Mouse (Mus musculus) layer of hippocampus, adult 18-20 months (tissue): ENCODE measurements around the gene Cdkn3. TPM values are rescaled to one million over a fixed set of nuclear protein-coding genes. Genes with fewer than 3 reads are reported as not detected.
A peak's percentile ranks its signal among the peaks of the same experiment; 100 is the strongest.
"Not testable (repeated sequence)": the region's sequence is repeated elsewhere in the genome, so short reads cannot be mapped to it uniquely, and the experiment has no call there.

ENCODE experiments used
- DNase-seq, 2 experiments: peaks; one replicate each; pipeline ENCODE4 v3.0.0; 2022; ENCODE audit warnings: low spot score in 2 of 2
- long read RNA-seq: library from polyadenylated mRNA; stranded (forward); transcript quantifications from one replicate; pipeline ENCODE4 v2.0.0, GENCODE M21; 2021
- total RNA-seq, 2 experiments: library from RNA; stranded (reverse); gene quantifications; 2 replicates each; pipeline ENCODE4 v1.2.3; 2021

Gene Cdkn3
- not detected for total RNA-seq
- long read RNA-seq, partial matches to known transcripts = 0 of 2 reads
- long read RNA-seq, other reads (novel, unspliced or antisense) = 2 of 2 reads

DNA sequence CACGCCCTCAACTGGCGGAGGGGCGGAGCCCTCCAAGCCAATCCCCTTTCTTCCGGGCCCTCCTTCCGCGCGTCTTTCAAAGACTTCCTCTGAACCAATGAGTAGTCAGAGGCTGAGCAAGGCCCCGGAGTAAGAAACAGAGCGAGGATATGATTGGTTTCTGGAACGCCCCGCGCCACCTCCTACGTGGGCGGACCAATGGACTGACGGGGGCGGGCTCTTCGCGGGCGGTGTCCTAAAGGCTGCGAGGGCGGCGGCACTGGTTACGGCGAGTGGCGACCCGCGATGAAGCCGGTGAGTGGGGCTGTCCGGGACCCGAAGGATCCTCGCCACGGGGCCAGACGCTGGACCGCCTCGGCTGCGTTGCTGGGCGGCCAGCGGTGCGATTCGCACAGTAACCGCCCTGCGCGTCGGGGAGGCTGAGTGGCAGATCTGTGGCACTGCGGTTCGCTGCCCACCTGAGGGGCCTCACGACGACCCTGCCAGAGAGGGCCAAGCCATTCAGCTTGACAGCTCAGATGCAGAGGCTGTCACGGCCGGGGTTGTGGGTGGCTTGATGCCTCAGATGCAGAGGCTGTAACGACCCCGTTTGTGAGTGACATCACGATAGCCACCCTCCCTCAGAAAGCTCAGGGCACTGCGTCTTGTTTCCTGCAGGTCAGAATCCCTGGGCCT lies at the start of gene Cdkn3:
Gene Cdkn3 (plus strand): TSS at position 187 of the 675 bp plus-strand sequence.
- peak; percentile 71 to 86 for DNase-seq

DNA sequence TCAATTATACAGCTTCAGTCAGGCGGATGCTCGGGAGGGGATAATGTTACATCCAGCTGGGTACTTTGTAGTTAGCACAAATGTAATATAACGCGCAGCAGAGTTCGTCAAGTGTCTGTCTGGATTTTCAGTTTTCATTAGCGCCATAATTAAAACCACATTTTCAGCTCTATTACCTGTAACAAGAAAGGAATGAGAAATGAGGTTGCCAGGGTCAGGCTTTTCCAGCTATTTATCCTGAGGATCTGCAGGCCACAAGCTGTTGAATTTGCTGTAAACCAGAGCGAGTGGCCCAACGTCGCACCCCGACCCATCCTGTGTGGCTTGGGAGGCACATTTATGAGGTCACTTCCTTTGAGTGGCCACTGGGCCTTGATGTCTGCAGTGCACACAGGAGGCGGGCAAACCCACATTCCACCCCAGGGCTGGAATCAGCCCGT lies 41.8 kb upstream of the Cdkn3 start:
- no peak for DNase-seq

DNA sequence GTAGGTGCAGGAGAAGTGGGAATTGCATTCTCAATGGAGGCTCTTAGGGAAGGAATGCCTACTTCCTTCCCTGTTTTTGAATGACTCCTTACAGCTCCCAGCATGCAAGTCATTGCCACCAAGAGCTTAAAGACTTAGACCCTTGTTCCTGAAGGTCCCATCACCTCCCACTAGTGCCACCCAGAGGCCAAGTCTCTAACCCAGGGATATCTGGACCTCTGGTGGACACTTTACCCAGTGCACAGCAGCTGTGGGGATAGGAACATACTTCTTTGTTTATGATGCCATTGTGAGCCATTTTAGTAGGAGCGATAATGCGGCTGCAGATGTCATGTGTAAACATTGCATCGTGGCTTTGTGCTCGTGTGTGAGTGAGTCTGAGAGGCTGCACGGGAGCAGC lies 38.3 kb upstream of the Cdkn3 start:
- DNase-seq = no peak

GRCm38 (mm10) chr14:46723828-46724227 lies 36.5 kb upstream of the Cdkn3 start:
- DNase-seq = peak in 1 of 2 experiments; percentile 50

GRCm38 (mm10) chr14:46724941-46725340 lies 35.4 kb upstream of the Cdkn3 start:
- DNase-seq = no peak

GRCm38 (mm10) chr14:46725743-46726142 lies 34.6 kb upstream of the Cdkn3 start:
- DNase-seq = no peak

DNA sequence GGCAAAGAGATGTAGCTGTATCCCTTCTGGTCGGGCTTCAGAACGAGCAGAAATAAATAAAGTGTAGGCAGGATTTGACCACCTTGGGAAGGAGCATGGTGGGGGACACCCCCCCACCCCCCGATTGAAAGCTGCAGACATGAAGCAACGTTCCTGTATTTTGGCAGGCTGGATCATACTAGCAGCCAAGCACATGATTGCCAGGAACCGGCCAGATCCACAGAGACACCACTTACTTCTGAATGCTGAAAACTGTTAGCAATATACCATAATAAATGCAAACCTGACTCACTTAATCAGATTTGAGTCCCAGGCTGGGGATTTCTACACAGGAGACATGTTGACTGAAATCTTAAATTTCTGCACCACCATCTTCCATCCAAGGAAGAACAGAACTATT lies 26.1 kb upstream of the Cdkn3 start:
- DNase-seq = no peak

- DNase-seq = no peak
Observed at GRCm38 (mm10) chr14:46734761-46735455, 25.4 kb upstream of the Cdkn3 start.

GRCm38 (mm10) chr14:46736366-46736765 lies 24.0 kb upstream of the Cdkn3 start:
- DNase-seq = no peak

DNA sequence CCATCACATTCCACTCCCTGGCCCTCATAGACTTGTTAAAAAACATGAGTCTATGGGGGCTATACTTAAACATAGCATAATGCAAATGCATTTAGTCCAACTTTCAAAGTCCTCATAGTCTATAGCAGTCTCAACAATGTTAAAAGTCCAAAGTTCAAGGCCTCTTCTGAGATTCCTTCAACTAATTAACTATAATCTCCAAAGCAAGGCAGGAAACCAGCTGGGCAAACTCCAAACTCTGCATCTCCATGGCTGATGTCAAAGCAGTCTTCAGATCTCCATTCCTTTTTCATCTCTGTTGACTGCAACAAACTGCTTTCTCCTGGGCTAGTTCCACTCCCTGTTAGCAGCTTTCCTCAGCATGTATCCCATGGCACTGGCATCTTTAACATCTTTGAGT lies 23.0 kb upstream of the Cdkn3 start:
- not testable (repeated sequence) for DNase-seq

- no peak for DNase-seq
Observed at GRCm38 (mm10) chr14:46742674-46743073, 17.7 kb upstream of the Cdkn3 start.

- DNase-seq = no peak
Observed at GRCm38 (mm10) chr14:46745413-46745812, 14.9 kb upstream of the Cdkn3 start.

GRCm38 (mm10) chr14:46754371-46754770 lies 6.0 kb upstream of the Cdkn3 start:
- DNase-seq = not testable (repeated sequence)

DNA sequence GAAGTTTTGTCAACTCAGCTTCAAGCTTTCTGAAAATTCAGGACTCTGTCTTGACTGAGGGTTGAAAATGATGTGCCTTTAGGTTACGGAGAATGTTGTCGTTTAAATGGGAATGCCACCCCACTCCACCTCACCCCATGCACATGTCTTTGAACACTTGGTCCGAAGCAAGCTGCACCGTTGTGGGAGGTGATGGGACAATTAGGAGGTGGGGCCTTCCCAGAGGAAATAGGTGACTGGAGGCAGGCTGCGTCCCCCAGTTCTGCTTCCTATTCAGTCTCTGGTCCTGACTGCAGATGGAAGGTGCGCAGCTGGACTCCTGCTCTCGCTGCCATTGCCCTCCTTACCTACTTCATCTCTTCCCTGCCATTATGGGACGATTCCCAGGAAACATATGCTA lies 4.5 kb upstream of the Cdkn3 start:
- DNase-seq = no peak

- no peak for DNase-seq
Observed at GRCm38 (mm10) chr14:46757736-46758135, 2.6 kb upstream of the Cdkn3 start.

GRCm38 (mm10) chr14:46759970-46760354 lies 379 bp upstream of the Cdkn3 start:
- DNase-seq = no peak

DNA sequence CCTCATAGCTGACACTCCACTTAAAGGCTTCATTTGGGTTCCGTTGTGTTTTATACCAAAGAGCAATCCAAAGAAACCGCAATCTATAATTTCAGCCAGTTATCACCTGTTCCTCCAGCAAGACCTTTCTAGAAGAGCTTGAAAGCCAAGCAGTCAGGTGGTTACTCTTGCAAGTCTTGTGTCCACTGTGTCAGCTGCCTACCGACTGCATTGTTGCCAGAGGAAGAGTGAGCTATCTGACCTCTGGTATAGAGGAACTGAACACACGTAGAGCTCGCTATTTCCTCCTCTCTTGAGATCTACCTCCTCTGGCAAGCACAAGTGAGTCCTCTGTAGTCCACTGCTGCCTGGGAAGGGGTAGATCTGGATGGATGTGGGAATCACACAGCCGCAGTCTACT lies 845 bp downstream of the Cdkn3 start:
- DNase-seq = no peak

DNA sequence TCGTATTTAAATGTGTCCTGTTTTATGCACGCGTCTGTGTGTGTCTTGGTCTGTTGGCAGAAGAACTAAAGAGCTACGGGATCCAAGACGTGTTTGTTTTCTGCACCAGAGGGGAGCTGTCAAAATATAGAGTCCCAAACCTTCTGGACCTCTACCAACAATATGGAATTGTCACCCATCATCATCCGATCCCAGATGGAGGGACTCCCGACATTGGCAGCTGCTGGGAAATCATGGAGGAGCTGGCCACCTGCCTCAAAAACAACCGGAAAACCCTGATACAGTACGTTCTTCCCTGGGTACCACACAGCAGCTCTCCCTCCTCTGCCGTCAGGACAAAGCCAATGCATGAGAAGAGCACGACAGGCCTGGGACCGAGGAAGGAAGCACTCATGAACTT lies 6.8 kb downstream of the Cdkn3 start:
- peak; percentile 67 to 83 for DNase-seq

GRCm38 (mm10) chr14:46770036-46770435 lies 9.7 kb downstream of the Cdkn3 start:
- no peak for DNase-seq

DNA sequence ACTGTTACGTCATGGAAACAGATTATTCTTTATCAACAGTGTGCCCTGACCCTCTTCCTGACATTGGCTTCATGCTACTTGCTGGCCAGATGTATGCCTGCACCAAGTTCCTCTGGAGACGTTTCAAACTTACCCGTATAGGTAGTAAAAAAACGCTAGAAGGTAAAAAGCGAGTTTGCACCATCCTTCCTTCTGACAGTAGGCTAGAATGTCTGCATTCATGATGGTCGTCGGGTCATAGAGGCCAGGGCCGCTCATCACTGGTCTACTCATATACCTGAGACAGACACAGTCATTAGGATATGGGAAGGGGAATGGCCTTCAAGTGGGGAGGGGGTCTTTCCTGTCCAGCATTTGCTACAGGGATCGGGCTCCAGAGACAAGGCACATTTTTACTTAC lies 18.4 kb downstream of the Cdkn3 start:
- no peak for DNase-seq

- no peak for DNase-seq
Observed at GRCm38 (mm10) chr14:46779217-46779616, 18.9 kb downstream of the Cdkn3 start.

DNA sequence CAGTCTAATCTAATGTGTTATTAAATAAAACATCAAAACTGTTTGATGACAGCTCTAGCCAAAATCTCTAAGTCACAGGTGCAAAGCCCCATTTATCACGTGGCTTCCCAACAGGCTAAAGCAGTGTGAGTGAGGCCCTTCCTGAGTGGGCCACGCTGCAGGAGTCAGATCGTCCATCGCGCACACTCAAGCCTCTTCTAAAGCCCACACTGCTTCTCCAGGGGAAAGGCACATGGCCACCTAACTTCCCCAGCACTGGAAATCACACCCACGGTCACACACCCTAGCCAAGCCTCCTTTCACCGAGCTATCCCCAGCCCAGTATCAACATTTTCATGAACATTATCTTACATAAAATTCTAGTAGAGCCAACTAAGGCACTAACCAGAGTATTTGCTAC lies 20.7 kb downstream of the Cdkn3 start:
- no peak for DNase-seq
